Mouse (Mus musculus): ENCODE data around the gene Slc16a4. TPM values are rescaled to one million over a fixed set of nuclear protein-coding genes. Genes with fewer than 3 reads are reported as not detected.
A peak's percentile ranks its signal among the peaks of the same experiment; 100 is the strongest.

The Slc16a4 gene
- total RNA-seq, 1 experiment from 2014 or later = 0.67 TPM

DNA sequence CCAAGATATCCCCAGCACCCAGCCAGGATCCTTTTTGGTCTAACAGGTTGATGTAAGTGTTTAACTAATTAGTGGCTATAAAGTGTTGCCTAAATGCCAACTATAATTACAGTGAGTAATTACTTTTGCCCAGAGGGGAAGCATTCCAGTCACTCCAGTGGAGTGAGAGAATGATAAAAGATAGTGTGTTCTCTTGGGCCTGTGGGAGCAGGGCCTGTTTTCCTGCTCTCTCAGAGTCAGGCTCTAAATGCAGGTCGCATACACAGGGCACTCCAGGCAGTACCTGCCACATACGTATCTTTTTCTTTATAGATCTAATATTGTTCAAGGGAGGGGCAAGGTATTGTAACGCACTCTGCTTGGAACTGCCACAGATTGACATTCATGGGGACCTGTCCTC is 60.7 kb downstream of the Slc16a4 start:
- ATAC-seq (replicated peaks; ENCODE audit: insufficient number of reproducible peaks, low FRiP score, low TSS enrichment, poor library complexity, severe bottlenecking) = no peak

DNA sequence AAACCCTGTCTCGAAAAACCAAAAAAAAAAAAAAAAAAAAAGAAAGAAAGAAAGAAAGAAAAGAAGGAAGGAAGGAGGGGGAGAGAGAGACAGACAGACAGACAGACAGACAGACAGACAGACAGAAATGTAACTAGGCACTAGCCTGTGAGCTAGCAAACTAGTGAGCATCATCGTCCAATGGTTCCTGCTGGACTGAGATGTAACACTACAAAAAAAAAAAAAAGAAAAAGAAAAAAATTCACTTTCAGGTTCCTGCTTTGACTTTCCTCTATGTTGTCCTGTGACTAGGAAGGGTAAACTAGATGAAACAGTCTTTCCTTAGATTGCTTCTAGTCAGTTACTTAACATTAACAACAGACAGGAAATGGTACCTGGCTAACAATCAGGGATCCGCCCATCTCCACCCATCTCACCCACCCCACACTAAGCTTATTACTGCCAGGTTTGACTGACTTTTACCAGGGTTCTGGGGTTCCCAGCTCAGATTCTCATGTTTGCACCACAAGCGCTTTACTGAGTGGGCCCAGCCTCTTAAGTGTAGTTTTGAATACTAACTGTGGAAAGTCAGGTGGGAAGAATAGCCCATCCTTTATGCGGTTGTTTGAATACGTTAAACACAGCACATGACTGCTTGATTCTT is 64.7 kb downstream of the Slc16a4 start:
- no peak for ATAC-seq (replicated peaks; ENCODE audit: insufficient number of reproducible peaks, low FRiP score, low TSS enrichment, poor library complexity, severe bottlenecking)

DNA sequence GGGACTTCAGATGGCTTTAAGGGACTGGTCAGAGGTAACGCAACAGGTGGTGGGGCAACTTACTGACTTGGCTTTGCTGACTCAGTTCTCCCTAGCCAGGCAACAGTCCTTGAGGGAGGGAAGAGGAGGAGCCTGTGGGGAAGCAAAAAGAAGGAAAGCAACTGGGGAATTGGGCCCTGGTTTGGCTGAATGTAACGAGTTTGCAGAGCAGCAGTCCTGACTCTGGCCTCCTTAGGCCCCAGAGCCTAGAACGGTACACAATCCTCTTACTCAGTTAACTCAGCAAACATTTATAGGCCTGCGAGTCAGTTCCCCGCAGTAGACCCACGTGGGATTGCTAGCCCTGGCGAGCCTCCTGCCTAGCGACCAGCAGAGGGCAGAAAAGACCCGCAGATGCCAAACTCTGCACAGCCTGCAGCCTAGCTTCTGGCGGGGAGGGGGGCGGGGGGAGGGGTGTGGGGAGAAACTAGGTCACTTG is 66.0 kb downstream of the Slc16a4 start:
- peak; percentile 87 for ATAC-seq (replicated peaks; ENCODE audit: insufficient number of reproducible peaks, low FRiP score, low TSS enrichment, poor library complexity, severe bottlenecking)

DNA sequence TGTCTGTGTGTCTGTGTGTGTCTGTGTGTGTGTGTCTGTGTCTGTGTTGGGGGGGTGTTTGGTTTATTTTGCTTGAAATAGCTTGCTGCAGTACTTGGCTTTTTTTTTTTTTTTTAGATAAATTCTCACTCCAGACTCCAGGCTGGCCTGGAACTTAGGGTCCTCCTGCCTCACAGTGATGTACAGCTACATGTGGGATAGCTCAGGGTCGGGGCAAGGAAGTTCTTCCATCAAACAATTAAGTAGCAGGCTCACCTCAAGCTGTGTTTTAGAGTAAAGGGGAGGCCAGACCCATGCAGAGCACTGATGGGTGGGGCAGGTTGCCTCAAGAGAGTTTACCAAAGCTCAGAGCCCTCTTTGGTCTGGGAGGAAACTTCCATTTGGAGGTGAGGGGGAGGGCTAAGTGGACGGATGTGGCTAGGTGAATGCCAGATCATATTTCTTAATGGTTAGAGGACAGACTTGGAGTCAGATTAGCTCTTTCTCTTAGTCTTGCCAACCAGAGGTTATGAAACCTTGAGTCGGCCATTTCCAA is 66.7 kb downstream of the Slc16a4 start:
- no peak for ATAC-seq (replicated peaks; ENCODE audit: insufficient number of reproducible peaks, low FRiP score, low TSS enrichment, poor library complexity, severe bottlenecking)

DNA sequence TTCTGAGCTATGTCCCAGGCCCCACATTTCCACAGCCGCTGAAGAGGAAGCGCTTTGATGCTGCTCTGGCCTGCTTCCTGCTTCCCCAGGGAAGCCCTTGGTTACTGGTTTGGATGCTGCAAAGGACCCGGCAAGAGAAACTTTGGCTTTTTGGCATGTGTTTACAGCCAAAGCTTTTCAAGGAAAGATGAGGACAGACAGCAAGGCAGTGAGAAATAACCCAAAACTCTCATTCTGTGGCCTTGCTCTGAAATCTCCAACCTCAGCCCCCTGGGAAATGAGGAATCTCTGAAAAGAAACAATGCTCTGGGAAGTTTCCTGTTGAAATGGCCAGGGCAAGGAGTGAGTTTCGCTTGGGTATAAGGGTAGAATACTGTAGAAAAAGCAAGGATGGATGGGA is 69.3 kb downstream of the Slc16a4 start:
- ATAC-seq (replicated peaks; ENCODE audit: insufficient number of reproducible peaks, low FRiP score, low TSS enrichment, poor library complexity, severe bottlenecking) = no peak

Other genes starting within 250 kb of the Slc16a4 start
- gene Kcna2, start 190.1 kb upstream of the Slc16a4 start, total RNA-seq (2017) = 0.10 TPM in 1 of 3 replicates, not detected in the others
- not detected in 3 replicates for gene Kcna10, start 108.2 kb upstream of the Slc16a4 start, total RNA-seq (2017)
- gene Cym, start 69.5 kb upstream of the Slc16a4 start, total RNA-seq (2017) = 3.7 to 7.2 TPM in 2 of 3 replicates, not detected in the other
- gene A630076J17Rik, start 60.6 kb upstream of the Slc16a4 start, total RNA-seq (2017) = not detected in 3 replicates
- 0.21 TPM in 1 of 3 replicates, not detected in the others for gene Prok1, start 51.5 kb upstream of the Slc16a4 start, total RNA-seq (2017)
- 53.9 to 104 TPM (median 75.6 TPM) in 3 replicates for gene Lamtor5, start 12.4 kb upstream of the Slc16a4 start, total RNA-seq (2017)
- 22.2 to 45.8 TPM (median 22.5 TPM) in 3 replicates for gene Rbm15, start 42.4 kb downstream of the Slc16a4 start, total RNA-seq (2017)
- gene Kcnc4, start 168.3 kb downstream of the Slc16a4 start, total RNA-seq (2017) = not detected in 3 replicates
- gene Slc6a17, start 226.8 kb downstream of the Slc16a4 start, total RNA-seq (2017) = not detected in 3 replicates